Mouse (Mus musculus): ENCODE data around the gene Gm2663. TPM values are rescaled to one million over a fixed set of nuclear protein-coding genes. Genes with fewer than 3 reads are reported as not detected.

Gm2663 gene
- total RNA-seq, 1 experiment from 2014 or later, result not detected

Other genes starting within 250 kb of the Gm2663 start
- not detected in 2 replicates for gene Moxd2, start 112.0 kb downstream of the Gm2663 start, total RNA-seq (2017)
- gene Prss58, start 99.1 kb downstream of the Gm2663 start, total RNA-seq (2017), result not detected in 2 replicates
- not detected in 2 replicates for gene 1700074P13Rik, start 58.9 kb downstream of the Gm2663 start, total RNA-seq (2017)
- not detected in 2 replicates for gene Gm4744, start 47.6 kb downstream of the Gm2663 start, total RNA-seq (2017)
- not detected in 2 replicates for gene 1810009J06Rik, start 34.7 kb downstream of the Gm2663 start, total RNA-seq (2017)
- gene 2210010C04Rik, start 36.0 kb upstream of the Gm2663 start, total RNA-seq (2017), result not detected in 2 replicates

All from neutrophil, adult 5-6 weeks (primary cell).